Mouse (Mus musculus) cerebellum, postnatal 14 days (tissue): ENCODE data around the gene 4933427I04Rik.
A peak's percentile ranks its signal among the peaks of the same experiment; 100 is the strongest.

Source experiments
- DNase-seq, 2 experiments: peaks; one replicate each; pipeline ENCODE4 v3.0.0; 2021; ENCODE audit warnings: mixed read lengths in 2 of 2

The 4933427I04Rik gene

GRCm38 (mm10) chr4:123859379-123859778 is at the start of gene 4933427I04Rik:
4933427I04Rik (plus strand) TSS chr4:123859679.
- no peak for DNase-seq

GRCm38 (mm10) chr4:123810475-123811295 is 48.8 kb upstream of the 4933427I04Rik start:
- no peak for DNase-seq

- no peak for DNase-seq
Measured at GRCm38 (mm10) chr4:123812525-123812924, 47.0 kb upstream of the 4933427I04Rik start.

- no peak for DNase-seq
Measured at GRCm38 (mm10) chr4:123814030-123814501, 45.4 kb upstream of the 4933427I04Rik start.

- peak; percentile 19 to 28 for DNase-seq
Measured at GRCm38 (mm10) chr4:123819093-123819610, 40.3 kb upstream of the 4933427I04Rik start.

- DNase-seq: no peak
Measured at GRCm38 (mm10) chr4:123842126-123842525, 17.4 kb upstream of the 4933427I04Rik start.

- no peak for DNase-seq
Measured at GRCm38 (mm10) chr4:123856888-123857287, 2.6 kb upstream of the 4933427I04Rik start.

GRCm38 (mm10) chr4:123858090-123858489 is 1.4 kb upstream of the 4933427I04Rik start:
- no peak for DNase-seq

- DNase-seq: no peak
Measured at GRCm38 (mm10) chr4:123859803-123860202, 324 bp downstream of the 4933427I04Rik start.

- no peak for DNase-seq
Measured at GRCm38 (mm10) chr4:123860621-123861020, 1.1 kb downstream of the 4933427I04Rik start.

GRCm38 (mm10) chr4:123893726-123894125 is 34.2 kb downstream of the 4933427I04Rik start:
- no peak for DNase-seq

- no peak for DNase-seq
Measured at GRCm38 (mm10) chr4:123894295-123894694, 34.8 kb downstream of the 4933427I04Rik start.

- peak; percentile 74 to 83 for DNase-seq
Measured at GRCm38 (mm10) chr4:123898696-123899095, 39.2 kb downstream of the 4933427I04Rik start.

- no peak for DNase-seq
Measured at GRCm38 (mm10) chr4:123903432-123903831, 44.0 kb downstream of the 4933427I04Rik start.

GRCm38 (mm10) chr4:123904333-123905125 is 45.0 kb downstream of the 4933427I04Rik start, which contains the start of gene Mycbp:
Mycbp (plus strand) TSS chr4:123904832.
- peak; percentile 99 to 100 for DNase-seq

- no peak for DNase-seq
Measured at GRCm38 (mm10) chr4:123905126-123905668, 45.7 kb downstream of the 4933427I04Rik start.

GRCm38 (mm10) chr4:123911503-123911902 is 52.0 kb downstream of the 4933427I04Rik start:
- no peak for DNase-seq

- DNase-seq: no peak
Measured at GRCm38 (mm10) chr4:123912431-123912830, 53.0 kb downstream of the 4933427I04Rik start.
